Mouse (Mus musculus) erythroblast, embryonic 14.5 days (primary cell): ENCODE measurements at regions not wholly inside any gene's neighbourhood (a gene's known extent, or its start where the extent isn't known, plus 50 kb on each side); places are given as distances from the start of the nearest gene placed in this dataset.

ENCODE experiments used
- GATA1 ChIP-seq: IDR thresholded peaks from 2 replicates; pipeline ENCODE4 v1.6.1; 2012; ENCODE audit warnings: low read length, inconsistent platforms, mixed read lengths
- TAL1 ChIP-seq: IDR thresholded peaks from 3 replicates; pipeline ENCODE4 v1.6.1; 2012; ENCODE audit warnings: low read length, inconsistent platforms, mixed read lengths

DNA sequence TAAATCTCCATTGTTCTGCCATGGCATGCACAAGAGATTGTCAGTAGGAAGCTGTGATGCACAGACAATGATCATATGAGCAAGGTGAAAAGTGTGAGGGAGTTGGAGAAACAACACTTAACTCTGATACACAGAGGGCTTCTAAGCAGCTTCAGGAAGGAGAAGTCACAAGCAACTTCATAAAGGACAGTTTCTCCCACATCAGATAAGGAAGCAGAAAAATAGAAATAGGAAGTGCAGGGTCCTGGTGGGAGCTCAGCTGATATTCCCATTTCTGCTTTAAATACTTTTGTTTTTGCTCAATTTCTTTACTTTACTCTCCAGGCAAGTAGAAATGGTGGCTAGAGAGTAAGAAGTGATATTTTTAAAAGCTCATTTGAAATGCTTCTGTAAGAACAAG, 98.9 kb downstream of the Kcnj2 start:
- TF ChIP-seq GATA1 (no peak), TAL1 (no peak)
